Mouse (Mus musculus) spleen, adult 2 months (tissue): Measurements from ENCODE around the gene Tmem59.

ENCODE experiments used
- CTCF ChIP-seq: fragments of 200-500 bp; IDR thresholded peaks from 2 replicates; pipeline ENCODE4 v1.5.1; 2011; ENCODE audit warnings: mild to moderate bottlenecking, inconsistent platforms; ENCODE audit not compliant: insufficient read depth, insufficient read length, insufficient replicate concordance; ENCODE audit errors: extremely low read depth
- POLR2A ChIP-seq: fragments of 200-500 bp; IDR thresholded peaks from 2 replicates; pipeline ENCODE4 v1.6.1; 2011; ENCODE audit warnings: low read depth, low read length, inconsistent platforms

DNA sequence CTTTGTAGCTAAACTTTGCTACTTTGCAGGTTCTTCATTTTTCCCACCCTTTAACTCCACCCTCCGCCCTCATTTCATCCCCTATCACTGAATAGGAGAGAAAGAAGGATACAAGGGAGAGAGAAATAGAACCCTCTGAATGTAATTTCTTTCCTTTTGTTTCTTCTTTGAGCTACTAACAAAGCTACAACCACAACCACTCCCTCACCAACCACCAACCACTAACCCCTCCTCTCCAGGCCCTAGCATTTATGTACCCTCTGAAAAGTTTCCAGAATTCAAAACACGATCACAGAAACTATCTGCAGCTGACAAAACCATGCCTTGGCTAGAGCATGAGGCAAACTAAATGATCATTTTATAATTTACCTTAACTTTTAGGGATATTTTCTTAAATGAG, 18.3 kb downstream of the Tmem59 start:
- TF ChIP-seq POLR2A = no peak
- no peak for TF ChIP-seq CTCF
